Mouse (Mus musculus) kidney, adult 2 months (tissue): Measurements from ENCODE around the gene Uvrag. TPM values are rescaled to one million over a fixed set of nuclear protein-coding genes. Genes with fewer than 3 reads are reported as not detected.
A peak's percentile ranks its signal among the peaks of the same experiment; 100 is the strongest.

Experiments
- DNase-seq: peaks from one replicate; pipeline ENCODE4 v3.0.0; 2021
- H3K27ac ChIP-seq: fragments of 200-500 bp; 2 replicates; pipeline ENCODE4 v1.5.1; 2012; ENCODE audit warnings: low read depth, low read length, control low read depth, inconsistent platforms; ENCODE audit not compliant: insufficient read depth
- H3K27me3 ChIP-seq: fragments of 200-500 bp; replicated peaks from 2 replicates; pipeline ENCODE4 v1.6.1; 2012; ENCODE audit warnings: mild to moderate bottlenecking, moderate library complexity, low read length, inconsistent platforms; ENCODE audit not compliant: control insufficient read depth, insufficient read depth
- H3K36me3 ChIP-seq: fragments of 200-500 bp; 2 replicates; pipeline ENCODE4 v1.6.1; 2012; ENCODE audit warnings: mild to moderate bottlenecking, moderate library complexity, low read length, inconsistent platforms; ENCODE audit not compliant: control insufficient read depth, insufficient read depth
- H3K4me1 ChIP-seq: fragments of 200-500 bp; 2 replicates; pipeline ENCODE4 v1.6.1; 2011; ENCODE audit warnings: low read length; ENCODE audit not compliant: control insufficient read depth, insufficient read depth
- H3K4me3 ChIP-seq: fragments of 200-500 bp; 2 replicates; pipeline ENCODE4 v1.5.1; 2011; ENCODE audit warnings: mild to moderate bottlenecking, low read depth, low read length, control low read depth; ENCODE audit not compliant: insufficient read depth
- CTCF ChIP-seq: fragments of 200-500 bp; conservative IDR thresholded peaks from 2 replicates; pipeline ENCODE4 v1.5.1; 2011; ENCODE audit warnings: low read depth, mild to moderate bottlenecking, control low read depth, low read length, moderate library complexity, mixed read lengths; ENCODE audit not compliant: insufficient read depth, insufficient read length
- POLR2A ChIP-seq: fragments of 200-500 bp; IDR thresholded peaks from one replicate; pipeline ENCODE4 v1.6.1; 2011; ENCODE audit warnings: low read depth, low read length, control low read depth
- WGBS: fragments of 180-500 bp; shearing (Covaris S2); methylation state at CpG from one replicate; pipeline ENCODE4 v1.1.7; 2018; 5-methylcytosine and 5-hydroxymethylcytosine counted together
- polyA plus RNA-seq: library from polyadenylated mRNA; depleted of rRNA; stranded (reverse); fragments of >200 nt; gene quantifications from 2 replicates; pipeline ENCODE4 v1.2.3, GENCODE M21; 2012

The Uvrag gene
- polyA plus RNA-seq, 1 experiment: 8.0 TPM

DNA sequence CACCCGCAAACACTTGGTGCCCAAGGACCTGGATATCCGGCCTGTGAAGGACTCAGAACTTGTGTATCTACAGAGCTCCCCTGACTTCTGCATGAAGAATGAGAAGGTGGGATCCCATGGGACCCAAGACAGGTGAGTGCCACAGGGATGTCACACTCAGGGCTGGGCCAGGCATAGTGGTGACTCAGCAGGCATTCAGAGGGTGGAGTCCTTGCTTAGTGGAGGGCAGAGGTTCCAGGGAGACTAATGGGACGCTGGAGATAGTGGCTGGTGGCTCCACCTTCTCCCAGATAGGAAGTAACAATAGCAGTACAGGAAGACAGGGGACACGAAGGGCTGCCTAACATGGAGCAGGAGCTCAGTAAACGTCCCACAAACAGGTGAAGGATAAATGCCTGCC lies 290.6 kb downstream of the Uvrag start:
- TF ChIP-seq CTCF (no peak), POLR2A (no peak)
- Histone ChIP-seq H3K27me3 (no peaks in the 10 kb centered on the region), H3K36me3 (no peaks in the 10 kb centered on the region), H3K4me3 (no peak overlapping the region), H3K4me1 (no peaks in the 10 kb centered on the region), H3K27ac (no peak overlapping the region)
- no peak for DNase-seq
- 94% methylated on average over 5 of the region's 5 CpGs for WGBS

DNA sequence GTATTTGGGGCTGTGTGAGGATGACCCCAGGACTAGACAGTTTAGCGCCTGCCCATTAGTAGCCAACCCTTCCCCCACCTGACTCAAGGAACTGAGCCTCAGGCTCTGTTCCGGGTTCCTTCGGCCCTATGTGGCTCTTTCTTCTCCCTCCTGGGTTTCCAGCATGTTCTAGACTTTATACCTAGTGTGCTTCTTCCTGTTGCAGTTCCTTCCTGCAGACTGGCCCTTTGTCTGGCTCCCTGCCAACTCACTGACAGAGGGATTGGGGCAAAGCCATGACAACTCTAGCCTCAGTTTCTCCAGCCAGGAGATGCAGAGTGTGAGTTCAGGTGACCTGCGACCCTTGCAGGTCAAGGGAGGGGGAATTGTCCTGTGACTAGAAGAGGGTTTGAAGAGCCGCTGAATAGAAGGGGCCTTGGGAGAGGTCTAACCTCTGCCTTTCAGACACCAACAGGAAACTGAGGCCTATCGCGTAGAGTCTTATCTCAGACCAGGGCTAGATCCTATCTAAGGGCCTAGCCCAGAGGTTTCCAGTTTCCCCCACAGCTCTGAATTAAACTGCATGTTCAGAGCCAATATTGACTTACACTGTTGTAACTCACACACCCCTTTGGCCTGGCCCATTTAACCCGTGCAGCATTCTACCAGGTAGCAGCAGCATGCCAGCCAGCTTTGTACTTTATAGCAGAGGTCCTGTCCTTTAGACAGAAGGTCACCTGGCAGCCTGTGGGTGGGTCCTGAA lies 291.9 kb downstream of the Uvrag start:
- Histone ChIP-seq H3K4me3 (no peak overlapping the region), H3K27ac (no peak overlapping the region), H3K27me3 (no peaks in the 10 kb centered on the region), H3K4me1 (no peaks in the 10 kb centered on the region), H3K36me3 (no peaks in the 10 kb centered on the region)
- no peak for TF ChIP-seq CTCF
- TF ChIP-seq POLR2A: no peak
- DNase-seq: no peak
- WGBS: 83% methylated on average over 8 of the region's 8 CpGs

DNA sequence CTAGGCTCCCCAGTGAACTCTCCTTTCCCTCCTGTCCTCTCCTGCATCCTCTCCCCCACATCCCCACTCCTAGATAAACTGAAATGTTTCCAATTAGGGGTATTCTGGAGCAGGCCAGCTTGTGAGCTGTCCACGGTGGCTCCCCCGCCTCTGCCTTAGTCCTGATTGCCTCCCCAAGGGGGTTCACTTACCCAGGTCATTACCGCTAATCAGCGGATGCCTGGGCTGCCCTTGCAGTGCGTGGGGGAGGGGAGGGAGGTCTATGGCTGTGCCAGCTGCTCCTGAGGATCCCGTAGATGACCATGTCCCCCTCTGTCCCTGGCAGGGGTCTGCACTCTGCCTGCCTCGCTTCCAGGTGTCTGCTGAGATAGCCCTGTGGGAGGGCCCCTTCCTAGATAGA lies 297.3 kb downstream of the Uvrag start:
- Histone ChIP-seq H3K4me3 (no peak overlapping the region), H3K36me3 (no peaks in the 10 kb centered on the region), H3K27me3 (no peaks in the 10 kb centered on the region), H3K27ac (no peak overlapping the region), H3K4me1 (no peaks in the 10 kb centered on the region)
- WGBS: 55% methylated on average over 7 of the region's 7 CpGs
- TF ChIP-seq CTCF: no peak
- TF ChIP-seq POLR2A: no peak
- DNase-seq: no peak

DNA sequence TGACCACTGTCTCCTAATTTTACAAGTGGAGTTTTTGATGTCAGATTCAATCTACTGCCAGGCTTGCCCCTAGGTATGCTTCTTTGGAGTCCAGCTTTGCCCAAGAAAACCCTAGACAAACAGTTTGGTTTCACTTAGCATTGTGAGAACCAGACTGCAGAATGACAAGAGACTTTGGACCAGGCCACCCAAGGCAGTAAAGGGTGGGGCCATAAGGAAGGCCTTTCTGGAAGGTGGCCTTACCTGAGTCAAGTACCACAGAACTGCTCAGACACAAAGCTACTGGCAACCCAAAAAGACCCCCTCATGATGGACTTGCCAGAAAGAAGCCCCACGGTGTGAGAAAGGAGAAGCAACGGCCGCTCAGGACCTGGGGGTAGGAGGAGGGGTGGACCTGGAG lies 297.9 kb downstream of the Uvrag start:
- no peaks in the 10 kb centered on the region for H3K36me3 ChIP-seq
- no peak overlapping the region for H3K27ac ChIP-seq
- H3K4me1 ChIP-seq: no peaks in the 10 kb centered on the region; the same call in 1 of the 2 replicates
- TF ChIP-seq CTCF (no peak), POLR2A (no peak)
- 93% methylated on average over 3 of the region's 3 CpGs for WGBS
- no peak for DNase-seq
- no peaks in the 10 kb centered on the region for H3K27me3 ChIP-seq
- H3K4me3 ChIP-seq: no peak overlapping the region

DNA sequence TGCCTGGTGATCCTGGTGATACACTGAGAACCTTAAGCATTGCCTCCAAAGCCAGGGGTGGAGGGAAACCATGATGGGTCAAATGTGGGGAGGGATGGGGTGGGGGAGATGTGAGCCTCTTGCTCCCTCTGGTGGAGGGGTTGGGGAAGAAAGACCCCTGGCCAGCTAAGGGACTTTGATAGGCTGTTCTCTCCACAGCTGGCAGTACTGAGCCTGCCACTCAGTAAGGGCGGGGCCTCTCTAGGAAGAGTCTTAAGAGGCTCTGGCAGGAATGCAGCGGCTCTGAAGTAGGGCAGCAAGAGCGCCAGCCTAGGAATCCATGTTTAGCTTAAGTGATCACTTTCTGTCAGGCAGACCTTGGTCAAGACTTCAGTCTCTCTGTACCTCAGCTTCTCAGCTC lies 299.1 kb downstream of the Uvrag start:
- TF ChIP-seq CTCF: no peak
- TF ChIP-seq POLR2A: no peak
- WGBS: 86% methylated on average over 3 of the region's 3 CpGs
- H3K27me3 ChIP-seq: no peaks in the 10 kb centered on the region

DNA sequence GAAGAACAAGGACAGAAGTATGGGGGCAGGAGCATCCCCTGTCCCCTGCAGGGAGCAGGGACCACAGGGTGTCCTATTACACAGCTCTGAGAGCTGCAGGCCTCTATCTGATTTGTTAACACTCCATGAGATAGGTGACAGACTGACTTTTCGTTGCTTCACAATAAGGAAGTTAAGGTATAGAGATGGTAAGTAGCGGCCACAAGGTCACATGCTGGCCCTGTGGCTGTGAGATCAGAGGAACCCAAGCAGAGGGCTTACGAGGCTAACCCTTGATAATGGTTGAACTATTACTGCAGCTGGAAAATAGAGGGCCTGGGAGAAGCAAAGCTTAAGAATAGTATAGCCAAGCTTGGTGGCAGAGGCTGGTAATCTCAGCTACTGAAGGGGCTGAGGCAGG lies 300.2 kb downstream of the Uvrag start:
- no peak overlapping the region for H3K4me3 ChIP-seq
- DNase-seq: no peak
- H3K36me3 ChIP-seq: no peaks in the 10 kb centered on the region
- no peaks in the 10 kb centered on the region; the same call in 1 of the 2 replicates for H3K4me1 ChIP-seq
- 82% methylated on average over 3 of the region's 3 CpGs for WGBS
- no peaks in the 10 kb centered on the region for H3K27me3 ChIP-seq
- no peak for TF ChIP-seq POLR2A
- TF ChIP-seq CTCF: no peak
- no peak overlapping the region for H3K27ac ChIP-seq

More for the DNA sequence above, 299.1 kb downstream of the Uvrag start:
- Histone ChIP-seq H3K36me3 (no peaks in the 10 kb centered on the region), H3K4me1 (no peaks in the 10 kb centered on the region; the same call in 1 of the 2 replicates), H3K4me3 (no peak overlapping the region), H3K27ac (no peak overlapping the region)
- no peak for DNase-seq

DNA sequence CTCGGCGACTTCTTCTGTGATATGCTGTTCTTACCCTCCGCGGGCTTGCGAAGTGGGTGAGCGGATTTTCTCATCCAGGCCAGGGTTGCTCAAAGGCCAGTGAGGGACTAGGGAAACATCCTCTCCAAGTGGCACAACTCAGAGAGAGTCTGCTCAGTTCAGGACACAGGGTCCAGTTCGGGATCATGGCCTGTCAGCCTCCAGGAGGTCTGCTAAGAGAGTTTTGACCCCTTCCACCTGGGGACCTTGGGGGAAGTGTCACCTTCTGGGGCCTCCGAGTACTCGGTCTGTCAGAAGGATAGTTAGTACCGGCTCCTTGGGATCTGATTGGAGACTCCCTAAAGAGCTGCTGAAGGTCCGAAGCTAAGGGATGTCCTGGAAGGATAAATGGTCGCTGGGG lies 301.6 kb downstream of the Uvrag start:
- 19% methylated on average over 12 of the region's 12 CpGs for WGBS
- DNase-seq: no peak
- Histone ChIP-seq H3K4me1 (no peaks in the 10 kb centered on the region; the same call in 1 of the 2 replicates), H3K27ac (no peak overlapping the region), H3K27me3 (0 out of 2 replicates have a peak, but pooled peaks cover 2% of the 10 kb centered on the region), H3K4me3 (peak overlapping the region; percentile 39), H3K36me3 (no peaks in the 10 kb centered on the region)
- TF ChIP-seq CTCF (no peak), POLR2A (no peak)
